Mouse (Mus musculus): ENCODE data around the gene Xylt2.
"Not testable (repeated sequence)": the region's sequence is repeated elsewhere in the genome, so short reads cannot be mapped to it uniquely, and the experiment has no call there.

The Xylt2 gene

DNA sequence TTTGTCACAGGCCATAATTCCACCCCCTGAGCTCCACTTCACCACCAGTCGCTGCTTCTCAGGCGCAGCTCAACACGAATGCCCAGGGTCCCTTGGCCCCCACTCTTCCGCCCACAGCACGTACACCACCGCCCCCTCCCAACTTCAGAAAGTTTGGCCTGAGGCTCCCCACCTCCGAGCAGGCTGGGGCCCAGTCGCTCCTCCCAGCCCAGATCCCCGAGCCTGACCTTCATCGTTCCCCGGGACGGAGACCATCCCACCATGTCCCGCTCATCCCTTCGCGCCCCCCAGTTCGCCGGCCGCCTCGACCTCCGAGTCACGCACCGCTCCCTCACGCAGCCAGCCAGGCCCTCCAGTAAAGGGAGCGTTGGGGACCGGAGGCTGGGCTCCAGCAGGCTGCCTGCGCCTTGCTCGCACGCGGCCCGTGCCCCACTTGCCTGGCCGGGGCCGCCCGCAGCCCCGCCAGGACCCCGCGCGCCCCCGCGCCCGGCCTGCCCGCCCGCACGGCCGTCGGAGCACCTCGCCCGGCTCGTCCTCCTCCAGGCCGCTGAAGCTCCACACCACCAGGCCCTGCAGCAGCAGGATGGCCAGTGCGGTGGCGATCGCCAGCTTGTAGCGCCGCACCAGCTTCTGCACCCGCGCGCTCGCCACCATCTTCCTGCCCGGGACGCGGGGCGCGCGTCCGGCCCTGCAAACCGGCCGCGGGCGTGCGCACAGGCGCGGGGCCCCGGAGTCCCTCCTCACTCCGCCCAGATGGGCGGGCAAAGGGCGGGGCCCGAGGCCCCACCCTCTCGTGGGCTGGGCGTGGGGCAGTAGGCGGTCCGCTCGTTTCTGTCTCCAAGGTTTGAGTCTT lies at the start of gene Xylt2:
Xylt2 (minus strand) TSS at position 762 of the 853 bp plus-strand sequence.
- DNase-seq, result peak; percentile 96

GRCm38 (mm10) chr11:94719216-94719615 lies 41.9 kb upstream of the Xylt2 start:
- peak; percentile 54 for DNase-seq

- no peak for DNase-seq
Measured at GRCm38 (mm10) chr11:94718113-94718909, 41.0 kb upstream of the Xylt2 start.

GRCm38 (mm10) chr11:94717239-94717638 lies 39.9 kb upstream of the Xylt2 start:
- no peak for DNase-seq

- DNase-seq, result peak; percentile 66
Measured at GRCm38 (mm10) chr11:94716754-94717153, 39.4 kb upstream of the Xylt2 start.

- DNase-seq, result no peak
Measured at GRCm38 (mm10) chr11:94715622-94716021, 38.3 kb upstream of the Xylt2 start.

DNA sequence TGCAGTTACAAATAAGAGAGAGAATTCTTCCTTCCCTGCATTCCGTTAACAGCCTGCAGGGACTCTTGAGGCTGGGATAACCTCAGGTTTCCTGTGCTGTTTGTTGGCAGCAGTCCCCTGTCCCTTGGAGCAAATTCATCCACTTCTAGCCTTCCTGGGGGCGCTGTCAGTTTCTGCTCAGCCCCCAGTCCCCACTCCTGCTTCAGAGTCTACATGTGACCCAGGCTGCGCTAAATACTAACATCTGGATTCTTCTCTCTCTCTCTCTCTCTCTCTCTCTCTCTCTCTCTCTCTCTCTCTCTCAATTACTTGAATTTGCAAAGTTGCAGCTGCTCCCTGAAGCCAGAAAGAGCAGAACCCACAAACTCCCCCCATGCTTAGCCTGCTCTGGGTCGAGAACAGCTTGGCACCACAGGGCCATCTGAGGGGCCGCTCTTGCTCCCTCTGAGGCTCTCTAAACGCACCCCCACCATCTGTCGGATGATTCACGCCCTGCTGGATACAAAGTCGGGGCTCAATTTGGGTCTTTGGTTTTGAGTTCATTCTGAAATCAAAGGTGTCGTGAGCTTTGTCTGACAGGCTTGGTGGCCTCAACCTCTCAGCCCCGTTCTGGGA lies 36.0 kb upstream of the Xylt2 start:
- DNase-seq, result no peak

DNA sequence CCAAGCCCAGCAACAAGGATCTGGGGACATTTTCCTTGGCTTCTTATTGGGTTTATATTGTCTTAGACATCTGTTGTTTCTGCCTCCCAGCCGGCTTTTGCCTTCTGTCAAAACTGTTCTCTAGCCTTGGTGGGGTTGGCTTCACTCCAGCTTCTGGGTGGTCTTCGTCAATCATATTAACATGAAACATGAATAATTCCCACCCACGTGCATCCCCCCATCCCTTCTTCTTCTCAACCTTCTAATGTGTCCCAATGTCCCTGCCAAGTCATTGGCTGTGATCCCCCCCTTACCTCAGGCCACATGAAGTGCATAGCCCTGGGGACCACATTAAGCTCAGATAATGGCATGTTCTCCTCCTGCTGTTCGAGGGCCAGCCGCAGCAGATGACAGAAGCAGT lies 27.2 kb upstream of the Xylt2 start, which contains the start of gene Gm11541:
Gm11541 (minus strand) TSS at position 28 of the 400 bp plus-strand sequence.
- no peak for DNase-seq

DNA sequence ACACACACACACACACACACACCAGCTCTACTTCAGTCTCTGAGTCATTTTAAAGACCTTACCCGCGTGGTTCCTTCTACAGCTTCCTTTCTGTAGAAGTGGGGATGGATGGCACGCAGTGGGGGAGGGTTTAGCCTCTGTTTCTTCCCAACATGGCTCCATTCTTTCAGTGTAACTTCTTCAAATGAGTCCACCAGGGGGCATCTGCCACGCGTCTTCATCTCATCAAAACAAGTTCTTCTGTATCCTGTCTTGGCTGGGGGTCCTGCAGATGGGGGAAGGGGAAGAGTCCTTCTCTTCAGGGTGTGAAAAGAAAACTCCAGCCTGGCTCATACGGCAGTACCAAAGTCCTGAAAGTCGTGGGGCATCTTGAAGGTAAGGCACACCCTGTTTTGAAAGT lies 26.7 kb upstream of the Xylt2 start:
- DNase-seq, result peak; percentile 55

GRCm38 (mm10) chr11:94702216-94702610 lies 24.9 kb upstream of the Xylt2 start:
- DNase-seq, result no peak

DNA sequence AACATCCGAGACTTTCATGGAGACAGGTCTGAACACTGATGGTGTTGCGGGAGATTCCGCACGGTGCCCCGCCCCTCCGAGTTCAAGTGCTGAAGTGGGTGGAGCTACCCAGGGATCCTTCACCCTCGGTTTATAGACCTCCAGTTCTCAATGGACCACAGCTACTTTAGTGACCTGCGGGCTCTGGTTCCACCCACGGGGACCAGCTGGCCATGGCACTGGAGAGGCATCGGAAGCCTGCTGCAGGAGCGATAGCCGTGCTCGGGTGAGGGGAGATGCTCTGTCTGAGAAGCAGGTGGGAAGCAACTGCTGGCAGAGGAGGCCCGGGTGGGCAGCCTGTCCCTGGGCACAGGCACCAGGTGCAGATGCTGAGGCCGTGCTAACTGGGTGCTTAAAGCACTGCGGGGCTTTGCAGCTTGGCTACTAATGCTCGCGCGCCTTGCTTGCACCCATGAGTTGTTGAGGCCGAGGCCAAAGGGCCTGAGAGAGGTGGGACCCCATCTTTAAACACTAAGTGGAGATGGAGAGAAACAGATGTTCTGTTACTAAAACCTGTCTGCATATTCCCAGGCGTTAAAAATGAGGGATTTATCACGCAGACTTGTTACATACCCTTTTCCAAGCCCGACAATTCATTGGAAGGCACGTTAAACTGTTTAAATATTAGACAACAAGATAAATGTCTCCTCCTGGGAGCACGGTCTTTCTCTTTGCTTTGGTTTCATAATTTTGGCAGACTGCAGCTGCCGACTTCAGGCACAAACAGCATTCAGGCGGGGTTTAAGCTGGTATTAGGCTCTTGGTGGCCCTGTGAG lies 24.3 kb upstream of the Xylt2 start:
- peak; percentile 27 for DNase-seq

DNA sequence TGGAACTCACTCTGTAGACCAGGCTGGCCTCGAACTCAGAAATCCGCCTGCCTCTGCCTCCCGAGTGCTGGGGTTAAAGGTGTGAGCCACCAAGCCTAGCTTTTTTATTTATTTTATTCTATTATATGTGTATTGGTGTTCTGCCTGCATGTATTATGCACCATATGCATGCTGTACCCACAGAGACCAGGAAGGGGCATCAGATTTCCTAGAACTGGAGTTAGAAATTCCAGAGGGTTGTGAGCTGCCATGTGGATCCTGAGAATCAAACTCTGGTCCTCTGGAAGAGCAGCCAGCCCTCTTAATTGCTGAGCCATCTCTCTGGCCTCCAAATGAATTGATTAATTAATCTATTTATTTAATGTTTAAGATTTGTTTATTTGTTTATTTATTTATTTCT lies 22.1 kb upstream of the Xylt2 start:
- no peak for DNase-seq

DNA sequence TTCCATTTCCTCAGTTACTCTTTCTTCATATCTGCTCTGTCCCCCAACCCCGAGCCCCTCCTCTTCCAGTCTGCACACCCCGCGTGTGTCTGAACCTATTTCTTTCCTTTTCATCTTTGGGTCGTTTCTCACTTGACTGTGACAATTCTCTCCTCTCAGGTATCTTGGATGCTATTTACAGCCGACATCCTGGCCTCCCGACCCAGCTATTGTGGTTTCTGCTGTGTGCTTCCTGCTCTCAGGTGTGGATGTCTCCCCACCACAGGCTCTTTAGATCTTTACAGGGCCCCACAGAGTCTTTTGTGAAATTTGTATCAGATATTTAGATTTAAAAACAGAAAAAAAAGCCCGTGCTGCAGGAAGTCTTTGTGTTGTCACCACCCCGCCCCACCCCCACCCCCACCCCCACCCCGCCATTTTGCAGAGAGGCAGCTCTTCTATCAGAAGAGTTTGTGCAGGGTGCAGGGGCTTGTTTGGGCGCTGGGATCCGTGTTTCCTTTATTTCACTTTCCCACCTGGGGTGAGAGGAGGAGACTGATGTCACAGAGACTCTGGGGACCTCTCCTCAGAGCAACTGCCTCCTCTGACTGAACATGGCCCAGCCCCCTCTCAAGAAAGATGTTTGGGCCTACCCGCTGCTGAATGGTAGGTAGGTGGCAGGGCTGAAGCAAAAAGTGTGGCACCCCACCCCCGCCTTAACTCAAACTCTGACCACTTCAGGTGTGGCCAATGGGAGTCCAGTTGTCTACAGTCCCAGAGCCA lies 20.6 kb upstream of the Xylt2 start:
- peak; percentile 77 for DNase-seq

DNA sequence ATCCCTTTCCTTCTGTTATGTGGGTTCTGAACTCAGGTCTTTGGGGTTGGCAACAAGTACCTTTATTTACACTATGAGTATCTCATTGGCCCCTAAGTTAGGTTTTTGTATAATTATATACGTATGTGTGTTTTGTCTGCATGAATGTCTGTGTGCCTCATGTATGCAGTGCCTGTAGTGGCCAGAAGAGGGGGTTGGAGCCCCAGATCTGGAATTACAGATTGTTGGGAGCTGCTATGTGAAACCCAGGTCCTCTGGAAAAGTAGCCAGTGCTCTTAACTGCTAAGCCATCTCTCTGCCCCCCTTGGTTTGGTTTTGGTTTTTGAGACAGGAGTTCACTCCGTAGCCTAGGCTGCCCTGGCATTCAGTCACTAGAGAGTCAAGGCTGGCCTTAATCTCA lies 19.8 kb upstream of the Xylt2 start:
- DNase-seq, result peak; percentile 39

- DNase-seq, result no peak
Measured at GRCm38 (mm10) chr11:94695508-94695907, 18.2 kb upstream of the Xylt2 start.

DNA sequence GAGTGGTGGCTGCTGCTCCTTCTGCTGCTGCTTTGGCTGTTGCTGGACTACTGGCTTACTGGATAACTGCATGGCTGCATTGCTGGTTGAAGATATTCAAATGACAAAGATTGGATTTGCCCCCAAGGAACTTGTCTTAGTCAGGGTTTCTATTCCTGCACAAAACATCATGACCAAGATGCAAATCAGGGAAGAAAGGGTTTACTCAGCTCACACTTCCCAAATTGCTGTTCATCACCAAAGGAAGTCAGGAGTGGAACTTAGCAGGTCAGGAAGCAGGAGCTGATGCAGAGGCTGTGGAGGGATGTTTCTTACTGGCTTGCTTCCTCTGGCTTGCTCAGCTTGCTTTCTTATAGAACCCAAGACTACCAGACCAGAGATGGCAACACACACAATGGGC lies 15.2 kb upstream of the Xylt2 start:
- not testable (repeated sequence) for DNase-seq

DNA sequence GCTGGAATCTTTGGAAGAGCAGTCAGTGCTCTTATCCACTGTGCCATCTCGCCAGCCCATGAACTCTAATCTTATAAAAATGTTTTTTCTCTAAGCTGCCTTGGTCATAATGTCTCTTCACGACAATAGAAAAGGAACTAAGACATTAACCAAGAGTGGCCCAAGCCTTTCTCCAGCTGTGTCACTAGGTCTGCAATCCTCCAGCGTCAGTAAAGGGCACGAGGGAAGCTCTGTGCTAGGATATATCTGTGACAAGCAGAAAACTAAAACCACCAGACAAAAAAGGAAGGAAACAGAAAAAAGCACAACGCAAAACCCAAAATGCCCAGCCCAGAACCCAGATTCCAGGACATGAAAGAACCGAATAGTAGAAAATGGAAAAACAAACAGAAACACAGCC lies 9.9 kb upstream of the Xylt2 start:
- DNase-seq, result no peak

- DNase-seq, result no peak
Measured at GRCm38 (mm10) chr11:94682427-94682826, 5.1 kb upstream of the Xylt2 start.

GRCm38 (mm10) chr11:94681640-94682039 lies 4.3 kb upstream of the Xylt2 start:
- DNase-seq, result no peak

DNA sequence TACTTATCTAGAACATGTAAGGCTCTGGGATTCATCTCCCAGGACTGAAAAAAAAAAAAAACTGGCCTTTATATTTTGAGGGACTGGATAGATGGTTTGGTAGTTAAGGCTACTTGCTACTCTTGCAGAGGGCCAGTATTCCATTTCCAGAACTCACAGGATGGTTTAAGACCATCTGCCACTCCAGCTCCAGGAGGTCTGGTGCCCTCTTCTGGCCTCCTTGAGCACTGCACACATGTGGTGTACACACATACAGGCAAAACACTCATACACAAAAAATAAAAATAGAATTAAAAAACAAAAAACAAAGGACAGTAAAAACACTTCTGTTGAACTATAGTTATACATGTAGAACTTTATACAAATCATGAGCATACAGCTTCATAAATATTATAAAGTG lies 3.3 kb upstream of the Xylt2 start:
- no peak for DNase-seq

- no peak for DNase-seq
Measured at GRCm38 (mm10) chr11:94677607-94678145, 361 bp upstream of the Xylt2 start.

- no peak for DNase-seq
Measured at GRCm38 (mm10) chr11:94676308-94676707, 1.0 kb downstream of the Xylt2 start.
